Mouse (Mus musculus): Measurements from ENCODE around the gene Tyw1.

GRCm38 (mm10) chr5:130298831-130299460, 43.5 kb downstream of the Tyw1 start:
- TF ChIP-seq CTCF (IDR thresholded peaks at IDR 0.05; ENCODE audit: low read depth, low read length) (no peak), POLR2A (IDR thresholded peaks at IDR 0.05; ENCODE audit: insufficient read depth, low read length) (no peak), EP300 (IDR thresholded peaks at IDR 0.05; ENCODE audit: insufficient read depth, low read depth, low read length) (no peak)
